Mouse (Mus musculus) MEL (cell line): ENCODE results near the gene Gdf7.

ENCODE experiments used
- CTCF ChIP-seq, 3 experiments: IDR thresholded peaks in 2 of 3; conservative IDR thresholded peaks in 1 of 3; 2 replicates each; pipeline ENCODE4 v1.5.1; 2011 to 2012; ENCODE audit warnings: low read length in 3 of 3, low read depth in 2 of 3, mild to moderate bottlenecking in 2 of 3, improper control_type of control experiment in 1 of 3, inconsistent platforms in 1 of 3, mixed read lengths in 1 of 3, moderate library complexity in 1 of 3; ENCODE audit not compliant: control insufficient read depth in 1 of 3, insufficient read depth in 1 of 3, poor library complexity in 1 of 3, severe bottlenecking in 1 of 3
- GABPA ChIP-seq: IDR thresholded peaks from 2 replicates; pipeline ENCODE4 v1.6.1; 2012; ENCODE audit warnings: low read depth, mild to moderate bottlenecking, inconsistent platforms, low read length, improper control_type of control experiment, moderate library complexity
- MAFK ChIP-seq: IDR thresholded peaks from 2 replicates; pipeline ENCODE4 v1.6.1; 2011; ENCODE audit warnings: low read depth, mild to moderate bottlenecking, low read length, improper control_type of control experiment, borderline replicate concordance
- MXI1 ChIP-seq: IDR thresholded peaks from 2 replicates; pipeline ENCODE4 v1.6.1; 2011; ENCODE audit warnings: mild to moderate bottlenecking, low read depth, low read length, improper control_type of control experiment
- NELFE ChIP-seq: IDR thresholded peaks from 2 replicates; pipeline ENCODE4 v1.6.1; 2011; ENCODE audit warnings: low read depth, low read length, improper control_type of control experiment
- POLR2A ChIP-seq, 2 experiments: IDR thresholded peaks; 2 replicates each; pipeline ENCODE4 v1.6.1; 2011 to 2012; ENCODE audit warnings: low read length in 2 of 2, mild to moderate bottlenecking in 2 of 2, control low read depth in 1 of 2, improper control_type of control experiment in 1 of 2, low read depth in 1 of 2, moderate library complexity in 1 of 2; ENCODE audit not compliant: control insufficient read depth in 1 of 2, insufficient read depth in 1 of 2, poor library complexity in 1 of 2
- POLR2AphosphoS2 ChIP-seq: IDR thresholded peaks from 2 replicates; pipeline ENCODE4 v1.6.1; 2011; ENCODE audit warnings: low read length, improper control_type of control experiment
- TCF12 ChIP-seq: IDR thresholded peaks from 2 replicates; pipeline ENCODE4 v1.6.1; 2014; ENCODE audit warnings: low read depth, mild to moderate bottlenecking, inconsistent platforms, low read length, improper control_type of control experiment, moderate library complexity

- no peak for TF ChIP-seq CTCF (IDR thresholded peaks at IDR 0.05 in 2 of 3, conservative IDR thresholded peaks at IDR 0.05 in 1 of 3; ENCODE audit: control insufficient read depth in 1 of 3, insufficient read depth in 1 of 3, low read depth in 2 of 3, low read length in 3 of 3, poor library complexity in 1 of 3, severe bottlenecking in 1 of 3)
- TF ChIP-seq GABPA: no peak
- no peak for TF ChIP-seq POLR2AphosphoS2
- no peak for TF ChIP-seq POLR2A (IDR thresholded peaks at IDR 0.05; ENCODE audit: control insufficient read depth in 1 of 2, insufficient read depth in 1 of 2, low read depth in 1 of 2, low read length in 2 of 2, poor library complexity in 1 of 2)
- no peak for TF ChIP-seq MXI1
- no peak for TF ChIP-seq TCF12
- TF ChIP-seq NELFE: no peak
- TF ChIP-seq MAFK: no peak
Observed at GRCm38 (mm10) chr12:8301011-8301814, 541 bp downstream of the Gdf7 start.
